Mouse (Mus musculus) hindbrain, embryonic 10.5 days (tissue): ENCODE data around the gene Nr1d1. TPM values are rescaled to one million over a fixed set of nuclear protein-coding genes. Genes with fewer than 3 reads are reported as not detected.

Source experiments
- DNase-seq: peaks from one replicate; pipeline ENCODE4 v3.0.0-alpha.2; 2017; ENCODE audit warnings: low spot score
- H3K27ac ChIP-seq: fragments of 300-500 bp; sonication (generic); 2 replicates; pipeline ENCODE4 v1.5.1; 2016; ENCODE audit warnings: mild to moderate bottlenecking, moderate library complexity
- H3K27me3 ChIP-seq: fragments of 300-500 bp; sonication (generic); 2 replicates; pipeline ENCODE4 v1.6.1; 2016; ENCODE audit warnings: mild to moderate bottlenecking; ENCODE audit not compliant: poor library complexity, insufficient read depth, severe bottlenecking
- H3K36me3 ChIP-seq: fragments of 300-500 bp; sonication (generic); 2 replicates; pipeline ENCODE4 v1.6.1; 2016; ENCODE audit warnings: mild to moderate bottlenecking, moderate library complexity
- H3K4me1 ChIP-seq: fragments of 300-500 bp; sonication (generic); replicated peaks from 2 replicates; pipeline ENCODE4 v1.6.1; 2016; ENCODE audit warnings: mild to moderate bottlenecking
- H3K4me3 ChIP-seq: fragments of 300-500 bp; sonication (generic); 2 replicates; pipeline ENCODE4 v1.5.1; 2016; ENCODE audit warnings: mild to moderate bottlenecking, moderate library complexity
- H3K9me3 ChIP-seq: fragments of 300-500 bp; sonication (generic); 2 replicates; pipeline ENCODE4 v1.6.1; 2016; ENCODE audit warnings: mild to moderate bottlenecking, moderate library complexity
- WGBS: fragments of 180-500 bp; shearing (Covaris S2); methylation state at CpG from one replicate; pipeline ENCODE4 v1.1.7; 2016; 5-methylcytosine and 5-hydroxymethylcytosine counted together
- polyA plus RNA-seq: library from polyadenylated mRNA; unstranded; fragments of >200 nt; fragmentation: Nextera tagmentation; extraction: Ambion mirVana; gene quantifications from 2 replicates; pipeline ENCODE4 v1.2.1, GENCODE M21; 2016

Gene Nr1d1
- polyA plus RNA-seq, 1 experiment from 2014 or later: 1.5 TPM

- peak overlapping the region; percentile 11; the same call in 1 of the 2 replicates for H3K4me3 ChIP-seq
- no peaks in the 10 kb centered on the region for H3K9me3 ChIP-seq
- peak overlapping the region; percentile 74 for H3K27ac ChIP-seq
- peaks cover 88% of the 10 kb centered on the region for H3K4me1 ChIP-seq
- WGBS: 41% methylated on average over 6 of the region's 6 CpGs
- H3K36me3 ChIP-seq: peaks cover 14% of the 10 kb centered on the region
- peaks cover 2% of the 10 kb centered on the region; the same call in 1 of the 2 replicates for H3K27me3 ChIP-seq
- no peak for DNase-seq
Observed at GRCm38 (mm10) chr11:98751221-98751782, 23.8 kb downstream of the Nr1d1 start.

DNA sequence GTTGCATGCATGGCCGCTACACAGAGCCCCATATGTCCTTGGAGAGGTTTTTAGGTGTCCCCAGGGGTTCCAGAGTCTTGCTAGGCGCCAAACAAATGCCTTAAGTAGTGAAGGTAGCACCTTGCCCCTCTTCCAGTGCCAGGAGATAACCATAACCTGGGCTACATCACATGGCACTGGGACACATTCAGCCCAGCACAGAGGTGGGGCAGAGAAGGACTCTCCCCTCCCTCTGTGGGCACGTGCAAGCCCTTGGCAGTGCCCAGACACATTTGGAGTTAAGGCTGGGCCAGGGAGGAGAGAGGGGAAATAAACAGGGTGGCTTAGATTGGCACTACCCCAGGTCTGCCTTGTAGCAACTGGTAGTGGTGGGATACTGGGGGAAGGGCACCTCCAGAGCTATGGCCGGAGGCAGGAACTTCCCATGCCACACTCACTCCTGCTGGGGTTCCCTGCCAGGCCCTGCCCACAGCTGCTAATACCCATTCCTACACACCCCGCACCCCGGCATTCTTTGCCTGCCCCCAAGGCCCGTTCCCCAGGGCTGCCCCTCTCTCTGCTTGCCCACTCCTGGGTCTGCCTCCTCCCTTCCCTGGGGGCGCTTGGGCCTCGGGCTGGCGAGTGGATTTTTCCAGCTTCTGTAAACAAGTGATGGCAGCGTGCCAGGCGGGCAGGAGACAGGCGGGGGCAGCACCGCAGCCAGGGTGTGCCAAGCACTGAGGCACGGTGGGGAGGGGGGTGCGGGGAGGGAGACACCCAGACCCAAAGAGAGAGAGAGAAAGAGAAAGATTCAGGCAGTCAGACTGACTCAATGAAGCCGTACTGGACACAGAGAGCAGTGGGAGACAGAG is 24.6 kb downstream of the Nr1d1 start:
- Histone ChIP-seq H3K9me3 (no peaks in the 10 kb centered on the region), H3K36me3 (peaks cover 14% of the 10 kb centered on the region), H3K27ac (peak overlapping the region; percentile 74), H3K4me3 (peak overlapping the region; percentile 11; the same call in 1 of the 2 replicates), H3K27me3 (peaks cover 5% of the 10 kb centered on the region; the same call in 1 of the 2 replicates), H3K4me1 (peaks cover 91% of the 10 kb centered on the region)
- WGBS: 45% methylated on average over 17 of the region's 17 CpGs
- no peak for DNase-seq

DNA sequence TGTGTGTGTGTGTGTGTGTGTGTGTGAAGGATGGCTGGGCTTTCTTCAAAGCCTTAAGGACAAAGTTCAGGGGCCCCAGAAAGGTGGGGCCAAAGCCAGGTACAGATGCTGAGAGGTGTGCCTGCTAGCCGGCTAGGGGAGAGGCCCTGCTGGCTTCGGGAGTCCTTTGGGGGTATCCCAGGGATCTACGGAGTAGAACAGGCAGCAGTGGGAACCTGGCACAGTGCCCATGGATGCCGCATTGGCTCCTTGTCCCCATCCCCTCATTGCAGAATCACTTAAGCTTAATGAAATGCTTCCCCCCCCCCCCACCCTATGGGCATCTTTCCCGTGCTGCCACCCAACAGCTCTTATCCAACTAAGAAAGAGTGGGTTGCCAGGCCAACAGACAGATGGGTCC is 25.4 kb downstream of the Nr1d1 start:
- H3K4me1 ChIP-seq: peaks cover 94% of the 10 kb centered on the region
- DNase-seq: no peak
- peak overlapping the region; percentile 74 for H3K27ac ChIP-seq
- no peaks in the 10 kb centered on the region for H3K9me3 ChIP-seq
- H3K27me3 ChIP-seq: peaks cover 5% of the 10 kb centered on the region; the same call in 1 of the 2 replicates
- WGBS: 44% methylated on average over 5 of the region's 5 CpGs
- peak overlapping the region; percentile 42 for H3K4me3 ChIP-seq
- H3K36me3 ChIP-seq: peaks cover 14% of the 10 kb centered on the region

- H3K4me1 ChIP-seq: peaks cover 94% of the 10 kb centered on the region
- 25% methylated on average over 15 of the region's 15 CpGs for WGBS
- no peak for DNase-seq
- peak overlapping the region; percentile 74 for H3K27ac ChIP-seq
- H3K4me3 ChIP-seq: peak overlapping the region; percentile 42
- peaks cover 7% of the 10 kb centered on the region; the same call in 1 of the 2 replicates for H3K36me3 ChIP-seq
- peaks cover 5% of the 10 kb centered on the region; the same call in 1 of the 2 replicates for H3K27me3 ChIP-seq
- no peaks in the 10 kb centered on the region for H3K9me3 ChIP-seq
Observed at GRCm38 (mm10) chr11:98748506-98749416, 26.4 kb downstream of the Nr1d1 start.

- H3K27me3 ChIP-seq: peaks cover 5% of the 10 kb centered on the region; the same call in 1 of the 2 replicates
- WGBS: 30% methylated on average over 6 of the region's 6 CpGs
- peak overlapping the region; percentile 74 for H3K27ac ChIP-seq
- DNase-seq: no peak
- peak overlapping the region; percentile 42 for H3K4me3 ChIP-seq
- peaks cover 96% of the 10 kb centered on the region for H3K4me1 ChIP-seq
- H3K36me3 ChIP-seq: no peaks in the 10 kb centered on the region
- H3K9me3 ChIP-seq: no peaks in the 10 kb centered on the region
Observed at GRCm38 (mm10) chr11:98747804-98748505, 27.2 kb downstream of the Nr1d1 start.

- no peaks in the 10 kb centered on the region for H3K36me3 ChIP-seq
- DNase-seq: peak; percentile 71
- no peaks in the 10 kb centered on the region for H3K9me3 ChIP-seq
- H3K27me3 ChIP-seq: peaks cover 5% of the 10 kb centered on the region; the same call in 1 of the 2 replicates
- peak overlapping the region; percentile 42 for H3K4me3 ChIP-seq
- H3K4me1 ChIP-seq: peaks cover 97% of the 10 kb centered on the region
- peak overlapping the region; percentile 74 for H3K27ac ChIP-seq
- 10% methylated on average over 18 of the region's 19 CpGs for WGBS
Observed at GRCm38 (mm10) chr11:98746855-98747693, 28.1 kb downstream of the Nr1d1 start.

- Histone ChIP-seq H3K4me1 (peaks cover 100% of the 10 kb centered on the region), H3K27ac (peak overlapping the region; percentile 74), H3K36me3 (no peaks in the 10 kb centered on the region), H3K9me3 (no peaks in the 10 kb centered on the region), H3K27me3 (peaks cover 5% of the 10 kb centered on the region; the same call in 1 of the 2 replicates), H3K4me3 (peak overlapping the region; percentile 42; the same call in 1 of the 2 replicates)
- WGBS: 45% methylated on average over 12 of the region's 12 CpGs
- DNase-seq: no peak
Observed at GRCm38 (mm10) chr11:98745932-98746853, 28.9 kb downstream of the Nr1d1 start.

GRCm38 (mm10) chr11:98744456-98745019 is 30.6 kb downstream of the Nr1d1 start:
- no peaks in the 10 kb centered on the region for H3K9me3 ChIP-seq
- DNase-seq: no peak
- H3K36me3 ChIP-seq: no peaks in the 10 kb centered on the region
- peaks cover 99% of the 10 kb centered on the region for H3K4me1 ChIP-seq
- peaks cover 5% of the 10 kb centered on the region; the same call in 1 of the 2 replicates for H3K27me3 ChIP-seq
- H3K27ac ChIP-seq: peak overlapping the region; percentile 99
- WGBS: 34% methylated on average over 7 of the region's 7 CpGs
- H3K4me3 ChIP-seq: peak overlapping the region; percentile 83

DNA sequence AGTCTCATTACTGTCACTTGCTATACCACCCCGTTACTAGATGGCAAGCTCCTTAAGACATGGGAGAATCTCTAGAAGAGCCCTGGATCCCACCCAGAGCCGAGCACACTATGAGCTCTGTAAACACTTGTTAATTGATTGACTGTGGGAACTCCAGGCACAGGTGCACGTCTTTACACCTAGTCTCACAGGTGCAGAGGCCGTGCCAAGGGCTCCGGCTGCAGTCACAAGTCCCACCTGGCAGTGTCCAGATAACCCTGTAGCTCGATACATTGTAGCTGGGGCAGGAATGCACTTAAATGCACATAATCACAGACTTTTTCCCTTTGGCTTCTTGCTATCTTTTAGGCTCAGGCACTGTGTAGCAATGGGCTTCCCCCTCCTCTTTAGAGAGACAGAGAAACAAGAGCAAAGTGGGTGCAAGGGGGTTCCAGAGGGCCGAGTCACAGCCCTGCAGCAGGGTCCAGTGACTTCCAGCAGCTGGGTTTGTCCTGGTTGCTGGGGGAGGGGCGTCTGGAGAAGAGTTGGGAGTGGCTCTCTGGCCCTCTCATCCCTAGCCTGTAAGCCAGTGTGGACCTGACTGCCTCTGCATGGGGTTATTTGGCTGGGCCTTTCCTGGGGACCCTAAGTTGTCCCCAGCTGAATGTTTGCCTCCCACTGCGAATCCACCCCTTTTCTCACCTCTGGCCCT is 31.3 kb downstream of the Nr1d1 start:
- Histone ChIP-seq H3K36me3 (no peaks in the 10 kb centered on the region), H3K4me3 (peak overlapping the region; percentile 83), H3K27ac (peak overlapping the region; percentile 99), H3K9me3 (no peaks in the 10 kb centered on the region), H3K27me3 (peaks cover 6% of the 10 kb centered on the region; the same call in 1 of the 2 replicates), H3K4me1 (peaks cover 98% of the 10 kb centered on the region)
- DNase-seq: peak; percentile 77
- whole genome bisulfite sequencing: 8% methylated on average over 9 of the region's 9 CpGs
